Mouse (Mus musculus): ENCODE measurements around the gene Doc2b. TPM values are rescaled to one million over a fixed set of nuclear protein-coding genes. Genes with fewer than 3 reads are reported as not detected.
A peak's percentile ranks its signal among the peaks of the same experiment; 100 is the strongest.

The Doc2b gene
- polyA plus RNA-seq, 1 experiment from 2014 or later, result 1.2 TPM

DNA sequence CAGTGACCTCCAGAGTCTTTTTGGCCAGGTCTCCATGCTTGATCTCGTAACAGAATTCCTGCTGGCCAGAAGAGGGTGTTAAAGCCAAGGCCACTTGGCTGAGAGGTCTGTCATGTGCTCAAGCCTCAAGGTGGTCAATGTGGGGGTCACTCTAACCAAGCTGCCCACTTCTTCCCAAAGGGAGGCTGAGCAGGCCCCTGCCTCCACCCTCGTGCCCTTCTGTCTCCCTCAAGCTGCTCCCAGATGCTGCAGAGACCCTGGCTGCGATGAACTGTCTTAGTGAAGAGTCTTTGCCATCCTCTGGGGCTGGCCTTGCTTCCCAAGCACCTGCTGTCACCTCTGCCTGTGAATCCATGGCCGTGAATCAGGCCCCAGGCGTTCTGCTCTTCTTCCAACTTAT, 23.3 kb downstream of the Doc2b start:
- WGBS, result 79% methylated on average over 5 of the region's 5 CpGs
- Histone ChIP-seq H3K36me3 (ENCODE audit: control insufficient read depth, insufficient read depth, low read length) (peaks cover 7% of the 10 kb centered on the region; the same call in 1 of the 2 replicates), H3K27me3 (ENCODE audit: control insufficient read depth, insufficient read depth, low read length) (no peaks in the 10 kb centered on the region), H3K27ac (ENCODE audit: low read depth, low read length) (no peak overlapping the region), H3K9ac (ENCODE audit: low read depth, low read length) (no peak overlapping the region), H3K9me3 (ENCODE audit: control insufficient read depth, low read length) (no peaks in the 10 kb centered on the region), H3K4me2 (replicated peaks; ENCODE audit: low read depth, low read length) (no peak overlapping the region), H3K4me1 (ENCODE audit: control insufficient read depth, insufficient read depth, low read length) (no peaks in the 10 kb centered on the region), H3K4me3 (ENCODE audit: low read length) (no peak overlapping the region)
- no peak for ATAC-seq (ENCODE audit: low FRiP score, low TSS enrichment)

- Histone ChIP-seq H3K27ac (ENCODE audit: low read depth, low read length) (no peak overlapping the region), H3K9me3 (ENCODE audit: control insufficient read depth, low read length) (no peaks in the 10 kb centered on the region), H3K36me3 (ENCODE audit: control insufficient read depth, insufficient read depth, low read length) (peaks cover 39% of the 10 kb centered on the region), H3K9ac (ENCODE audit: low read depth, low read length) (no peak overlapping the region), H3K4me2 (replicated peaks; ENCODE audit: low read depth, low read length) (peak overlapping the region; percentile 22; the same call in 1 of the 2 replicates), H3K4me1 (ENCODE audit: control insufficient read depth, insufficient read depth, low read length) (no peaks in the 10 kb centered on the region), H3K4me3 (ENCODE audit: low read length) (no peak overlapping the region), H3K27me3 (ENCODE audit: control insufficient read depth, insufficient read depth, low read length) (no peaks in the 10 kb centered on the region)
- 0% methylated on average over 23 of the region's 23 CpGs for WGBS
- ATAC-seq (ENCODE audit: low FRiP score, low TSS enrichment), result peak; percentile 94
Measured at GRCm38 (mm10) chr11:75769206-75769605, 26.6 kb downstream of the Doc2b start.

- 45% methylated on average over 6 of the region's 6 CpGs for WGBS
- Histone ChIP-seq H3K4me2 (replicated peaks; ENCODE audit: low read depth, low read length) (peak overlapping the region; percentile 22; the same call in 1 of the 2 replicates), H3K36me3 (ENCODE audit: control insufficient read depth, insufficient read depth, low read length) (peaks cover 48% of the 10 kb centered on the region), H3K27ac (ENCODE audit: low read depth, low read length) (no peak overlapping the region), H3K4me1 (ENCODE audit: control insufficient read depth, insufficient read depth, low read length) (no peaks in the 10 kb centered on the region), H3K27me3 (ENCODE audit: control insufficient read depth, insufficient read depth, low read length) (no peaks in the 10 kb centered on the region), H3K9ac (ENCODE audit: low read depth, low read length) (no peak overlapping the region), H3K4me3 (ENCODE audit: low read length) (no peak overlapping the region), H3K9me3 (ENCODE audit: control insufficient read depth, low read length) (no peaks in the 10 kb centered on the region)
- ATAC-seq (ENCODE audit: low FRiP score, low TSS enrichment), result 0 out of 2 replicates have a peak, but pooled peaks have one; percentile 12
Measured at GRCm38 (mm10) chr11:75768091-75768989, 27.5 kb downstream of the Doc2b start.

GRCm38 (mm10) chr11:75767014-75767413, 28.8 kb downstream of the Doc2b start:
- WGBS, result 68% methylated on average over 2 of the region's 2 CpGs
- Histone ChIP-seq H3K36me3 (ENCODE audit: control insufficient read depth, insufficient read depth, low read length) (peaks cover 53% of the 10 kb centered on the region), H3K4me2 (replicated peaks; ENCODE audit: low read depth, low read length) (no peak overlapping the region), H3K9ac (ENCODE audit: low read depth, low read length) (no peak overlapping the region), H3K9me3 (ENCODE audit: control insufficient read depth, low read length) (no peaks in the 10 kb centered on the region), H3K4me1 (ENCODE audit: control insufficient read depth, insufficient read depth, low read length) (no peaks in the 10 kb centered on the region), H3K27me3 (ENCODE audit: control insufficient read depth, insufficient read depth, low read length) (no peaks in the 10 kb centered on the region), H3K27ac (ENCODE audit: low read depth, low read length) (no peak overlapping the region), H3K4me3 (ENCODE audit: low read length) (no peak overlapping the region)
- no peak for ATAC-seq (ENCODE audit: low FRiP score, low TSS enrichment)

GRCm38 (mm10) chr11:75765161-75765560, 30.7 kb downstream of the Doc2b start:
- H3K9ac ChIP-seq (ENCODE audit: low read depth, low read length), result no peak overlapping the region
- no peaks in the 10 kb centered on the region for H3K4me1 ChIP-seq (ENCODE audit: control insufficient read depth, insufficient read depth, low read length)
- no peak for ATAC-seq (ENCODE audit: low FRiP score, low TSS enrichment)
- H3K9me3 ChIP-seq (ENCODE audit: control insufficient read depth, low read length), result no peaks in the 10 kb centered on the region
- no peak overlapping the region for H3K4me2 ChIP-seq (replicated peaks; ENCODE audit: low read depth, low read length)
- H3K27ac ChIP-seq (ENCODE audit: low read depth, low read length), result no peak overlapping the region
- H3K27me3 ChIP-seq (ENCODE audit: control insufficient read depth, insufficient read depth, low read length), result no peaks in the 10 kb centered on the region
- WGBS, result 80% methylated on average over 8 of the region's 8 CpGs
- H3K4me3 ChIP-seq (ENCODE audit: low read length), result no peak overlapping the region
- peaks cover 70% of the 10 kb centered on the region for H3K36me3 ChIP-seq (ENCODE audit: control insufficient read depth, insufficient read depth, low read length)

DNA sequence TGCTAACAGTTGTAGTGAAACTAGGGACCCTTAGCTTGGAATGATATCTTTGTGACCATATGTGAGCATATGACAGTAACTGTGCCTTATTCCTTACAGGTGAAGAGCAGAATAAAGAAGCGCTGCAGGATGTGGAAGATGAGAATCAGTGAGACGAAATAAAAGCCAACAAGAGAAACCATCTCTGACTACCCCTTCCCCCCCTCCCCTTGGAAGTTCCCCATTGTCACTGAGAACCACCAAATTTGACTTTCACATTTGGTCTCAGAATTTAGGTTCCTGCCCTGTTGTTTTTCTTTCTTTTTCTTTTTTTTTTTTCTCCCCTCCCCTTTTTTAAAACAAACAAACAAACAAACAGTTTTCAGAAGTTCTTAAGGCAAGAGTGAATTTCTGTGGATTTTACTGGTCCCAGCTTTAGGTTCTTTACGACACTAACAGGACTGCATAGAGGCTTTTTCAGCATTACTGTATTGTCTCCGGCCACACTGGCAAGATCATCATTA, 31.3 kb downstream of the Doc2b start:
- Histone ChIP-seq H3K9ac (ENCODE audit: low read depth, low read length) (no peak overlapping the region), H3K4me3 (ENCODE audit: low read length) (no peak overlapping the region), H3K9me3 (ENCODE audit: control insufficient read depth, low read length) (no peaks in the 10 kb centered on the region), H3K27ac (ENCODE audit: low read depth, low read length) (no peak overlapping the region), H3K36me3 (ENCODE audit: control insufficient read depth, insufficient read depth, low read length) (peaks cover 76% of the 10 kb centered on the region), H3K27me3 (ENCODE audit: control insufficient read depth, insufficient read depth, low read length) (no peaks in the 10 kb centered on the region), H3K4me1 (ENCODE audit: control insufficient read depth, insufficient read depth, low read length) (no peaks in the 10 kb centered on the region), H3K4me2 (replicated peaks; ENCODE audit: low read depth, low read length) (no peak overlapping the region)
- 84% methylated on average over 4 of the region's 4 CpGs for WGBS
- ATAC-seq (ENCODE audit: low FRiP score, low TSS enrichment), result no peak

DNA sequence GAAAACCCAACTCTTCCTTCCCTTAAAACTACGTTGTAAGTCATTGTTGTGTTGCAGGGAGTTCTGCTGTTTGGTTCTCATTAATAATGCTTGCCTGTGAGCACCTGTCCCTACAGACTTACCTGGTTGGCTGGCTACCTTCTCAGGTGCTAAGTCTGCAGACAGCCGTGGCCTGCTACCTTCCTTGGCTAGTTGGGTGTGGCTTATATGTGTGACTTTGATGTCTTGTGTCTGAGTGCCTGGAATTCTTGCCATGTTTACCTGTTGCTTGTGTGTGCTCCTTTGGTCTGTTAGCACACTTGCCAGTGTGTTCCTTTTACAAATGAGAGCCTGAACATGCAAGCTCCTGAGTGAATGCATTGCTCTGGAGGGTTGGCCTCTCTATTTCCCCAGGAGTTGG, 33.1 kb downstream of the Doc2b start:
- 78% methylated on average over 2 of the region's 2 CpGs for WGBS
- Histone ChIP-seq H3K9me3 (ENCODE audit: control insufficient read depth, low read length) (no peaks in the 10 kb centered on the region), H3K36me3 (ENCODE audit: control insufficient read depth, insufficient read depth, low read length) (peaks cover 89% of the 10 kb centered on the region), H3K27me3 (ENCODE audit: control insufficient read depth, insufficient read depth, low read length) (no peaks in the 10 kb centered on the region), H3K27ac (ENCODE audit: low read depth, low read length) (no peak overlapping the region), H3K4me3 (ENCODE audit: low read length) (no peak overlapping the region), H3K9ac (ENCODE audit: low read depth, low read length) (no peak overlapping the region), H3K4me1 (ENCODE audit: control insufficient read depth, insufficient read depth, low read length) (no peaks in the 10 kb centered on the region), H3K4me2 (replicated peaks; ENCODE audit: low read depth, low read length) (no peak overlapping the region)
- no peak for ATAC-seq (ENCODE audit: low FRiP score, low TSS enrichment)

DNA sequence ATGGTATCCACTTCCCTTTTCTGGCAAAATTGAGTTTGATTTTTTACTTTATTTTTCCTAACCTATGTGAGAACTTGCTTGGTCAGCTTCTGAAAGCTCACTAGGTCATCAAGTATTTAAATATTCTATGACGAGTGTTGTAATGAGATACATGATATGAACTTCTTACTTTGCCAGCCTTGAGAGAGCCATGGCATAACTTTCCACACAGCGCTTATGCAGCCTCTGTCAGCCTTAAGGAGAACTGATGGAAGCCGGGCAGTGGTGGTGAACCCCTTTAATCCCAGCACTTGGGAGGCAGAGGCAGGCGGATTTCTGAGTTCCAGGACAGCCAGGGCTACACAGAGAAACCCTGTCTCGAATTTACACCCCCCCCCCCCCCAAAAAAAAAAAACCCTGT, 35.1 kb downstream of the Doc2b start:
- peaks cover 89% of the 10 kb centered on the region for H3K36me3 ChIP-seq (ENCODE audit: control insufficient read depth, insufficient read depth, low read length)
- H3K9me3 ChIP-seq (ENCODE audit: control insufficient read depth, low read length), result no peaks in the 10 kb centered on the region
- H3K4me3 ChIP-seq (ENCODE audit: low read length), result no peak overlapping the region
- H3K4me1 ChIP-seq (ENCODE audit: control insufficient read depth, insufficient read depth, low read length), result no peaks in the 10 kb centered on the region
- 91% methylated on average over 5 of the region's 5 CpGs for WGBS
- H3K4me2 ChIP-seq (replicated peaks; ENCODE audit: low read depth, low read length), result no peak overlapping the region
- H3K9ac ChIP-seq (ENCODE audit: low read depth, low read length), result no peak overlapping the region
- H3K27me3 ChIP-seq (ENCODE audit: control insufficient read depth, insufficient read depth, low read length), result no peaks in the 10 kb centered on the region
- no peak overlapping the region for H3K27ac ChIP-seq (ENCODE audit: low read depth, low read length)
- ATAC-seq (ENCODE audit: low FRiP score, low TSS enrichment), result no peak

- Histone ChIP-seq H3K27ac (ENCODE audit: low read depth, low read length) (no peak overlapping the region), H3K27me3 (ENCODE audit: control insufficient read depth, insufficient read depth, low read length) (no peaks in the 10 kb centered on the region), H3K4me2 (replicated peaks; ENCODE audit: low read depth, low read length) (no peak overlapping the region), H3K4me1 (ENCODE audit: control insufficient read depth, insufficient read depth, low read length) (no peaks in the 10 kb centered on the region), H3K9me3 (ENCODE audit: control insufficient read depth, low read length) (no peaks in the 10 kb centered on the region), H3K36me3 (ENCODE audit: control insufficient read depth, insufficient read depth, low read length) (peaks cover 86% of the 10 kb centered on the region), H3K9ac (ENCODE audit: low read depth, low read length) (no peak overlapping the region), H3K4me3 (ENCODE audit: low read length) (no peak overlapping the region)
- WGBS, result 97% methylated on average over 1 of the region's 1 CpGs
- no peak for ATAC-seq (ENCODE audit: low FRiP score, low TSS enrichment)
Measured at GRCm38 (mm10) chr11:75758553-75758952, 37.3 kb downstream of the Doc2b start.
